Comparison of ENCODE assay signal across 9 mouse cellular contexts in the genomic region with DNA sequence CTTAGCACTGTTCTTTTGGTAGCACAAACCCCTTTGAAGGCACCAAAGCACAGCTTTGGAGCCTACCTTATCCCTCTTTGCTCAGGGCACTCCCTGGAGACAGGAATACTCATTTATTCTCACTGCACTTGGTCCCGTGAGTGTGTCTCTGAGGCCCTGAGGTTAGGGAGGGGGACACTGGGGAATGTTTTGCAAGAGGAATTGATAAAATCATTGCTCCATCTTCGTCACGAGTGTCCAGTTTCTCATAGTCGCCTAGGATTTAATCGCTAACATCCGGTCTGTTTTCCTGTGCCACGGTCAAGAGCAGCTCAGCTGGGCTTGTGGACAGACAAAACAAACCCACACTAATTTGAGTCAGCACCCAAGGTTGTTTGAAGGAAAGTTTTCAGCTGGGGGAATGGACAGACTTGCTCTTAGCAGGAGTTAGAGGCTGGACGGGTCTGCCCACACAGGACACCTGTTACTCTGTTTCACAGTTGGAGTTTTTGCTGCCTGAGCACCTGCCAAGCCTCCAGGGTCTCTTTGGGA. TPM values are rescaled to one million over a fixed set of nuclear protein-coding genes. Genes with fewer than 3 reads are reported as not detected.
A peak's percentile ranks its signal among the peaks of the same experiment; 100 is the strongest.
DNase-seq lines count a peak whose midpoint lies in the region; ATAC-seq and TF ChIP-seq lines count a peak whose summit lies in the region.
"Not testable (repeated sequence)": the region's sequence is repeated elsewhere in the genome, so short reads cannot be mapped to it uniquely, and the experiment has no call there.
"Had no signal": no experiment of that assay in that cellular context is flagged by ENCODE, and none has a peak within 500 bp of the region (broad histone marks: within the 10 kb centered on the region; RNA-seq: fewer than 3 reads in every experiment).

No protein-coding gene starts in this region.

- not testable (repeated sequence) for TF ChIP-seq EP300 in stomach, postnatal 0 days (optimal IDR thresholded peaks at IDR 0.05)

- peak; percentile 61 for ATAC-seq in embryonic facial prominence, embryonic 15.5 days (ENCODE audit: insufficient number of reproducible peaks, low FRiP score, low TSS enrichment, low read depth)
- peak; percentile 75 for ATAC-seq in hindbrain, embryonic 11.5 days (ENCODE audit: low FRiP score)
- peak; percentile 49; the same call in 1 of the 2 replicates for ATAC-seq in lung, embryonic 15.5 days (ENCODE audit: borderline replicate concordance, extremely low read depth, low FRiP score, low TSS enrichment)
- ATAC-seq in midbrain, embryonic 16.5 days, result peak; percentile 25
- peak; percentile 16; the same call in 1 of the 2 replicates for ATAC-seq in stomach, postnatal 0 days (ENCODE audit: low FRiP score, low TSS enrichment)

- not testable (repeated sequence) for TF ChIP-seq CTCF in stomach, postnatal 0 days (IDR thresholded peaks at IDR 0.05; ENCODE audit: low read depth)

- not testable (repeated sequence) for H3K36me3 ChIP-seq in embryonic facial prominence, embryonic 15.5 days; hindbrain, embryonic 11.5 days (ENCODE audit: control insufficient read depth, insufficient read depth, low read length); lung, embryonic 15.5 days; midbrain, embryonic 16.5 days (ENCODE audit: control insufficient read depth, insufficient read depth, low read length); stomach, postnatal 0 days (ENCODE audit: control insufficient read depth, insufficient read depth, low read length)

- not testable (repeated sequence) for H3K4me2 ChIP-seq in embryonic facial prominence, embryonic 15.5 days (replicated peaks); hindbrain, embryonic 11.5 days (replicated peaks; ENCODE audit: low read depth, low read length); lung, embryonic 15.5 days; midbrain, embryonic 16.5 days (ENCODE audit: low read length); stomach, postnatal 0 days (replicated peaks; ENCODE audit: low read depth)

- WGBS in embryonic facial prominence, embryonic 15.5 days, result 16% methylated on average over 5 of the region's 8 CpGs
- 14% methylated on average over 1 of the region's 8 CpGs for WGBS in hindbrain, embryonic 11.5 days
- WGBS in lung, embryonic 15.5 days, result 25% methylated on average over 4 of the region's 8 CpGs
- WGBS in midbrain, embryonic 16.5 days, result 40% methylated on average over 2 of the region's 8 CpGs
- WGBS in stomach, postnatal 0 days, result 51% methylated on average over 2 of the region's 8 CpGs

- H3K27me3 ChIP-seq in embryonic facial prominence, embryonic 15.5 days; hindbrain, embryonic 11.5 days (ENCODE audit: control insufficient read depth, insufficient read depth, low read length); lung, embryonic 15.5 days; midbrain, embryonic 16.5 days (ENCODE audit: control insufficient read depth, insufficient read depth, low read depth, low read length); stomach, postnatal 0 days (ENCODE audit: control insufficient read depth, insufficient read depth, low read length): not testable (repeated sequence)

- not testable (repeated sequence) for H3K9me3 ChIP-seq in embryonic facial prominence, embryonic 15.5 days (replicated peaks); hindbrain, embryonic 11.5 days (ENCODE audit: control insufficient read depth, low read length); lung, embryonic 15.5 days; midbrain, embryonic 16.5 days (replicated peaks; ENCODE audit: control insufficient read depth, low read length, poor library complexity, severe bottlenecking); stomach, postnatal 0 days (ENCODE audit: control insufficient read depth, low read length)

- not testable (repeated sequence) for H3K27ac ChIP-seq in embryonic facial prominence, embryonic 15.5 days (replicated peaks); hindbrain, embryonic 11.5 days (ENCODE audit: low read depth, low read length); lung, embryonic 15.5 days; midbrain, embryonic 16.5 days (ENCODE audit: low read length); stomach, postnatal 0 days (replicated peaks)

- not testable (repeated sequence) for H3K4me3 ChIP-seq in embryonic facial prominence, embryonic 15.5 days (replicated peaks); hindbrain, embryonic 11.5 days (ENCODE audit: low read depth, low read length); lung, embryonic 15.5 days; midbrain, embryonic 16.5 days (ENCODE audit: low read depth, low read length); stomach, postnatal 0 days (ENCODE audit: low read depth, low read length)

- H3K9ac ChIP-seq in embryonic facial prominence, embryonic 15.5 days; hindbrain, embryonic 11.5 days (ENCODE audit: low read depth, low read length); lung, embryonic 15.5 days; midbrain, embryonic 16.5 days (ENCODE audit: low read depth, low read length); stomach, postnatal 0 days (ENCODE audit: low read length): not testable (repeated sequence)

- not testable (repeated sequence) for H3K4me1 ChIP-seq in embryonic facial prominence, embryonic 15.5 days; hindbrain, embryonic 11.5 days (replicated peaks; ENCODE audit: control insufficient read depth, insufficient read depth, low read length); lung, embryonic 15.5 days; midbrain, embryonic 16.5 days (ENCODE audit: control insufficient read depth, insufficient read depth, low read length); stomach, postnatal 0 days (replicated peaks; ENCODE audit: control insufficient read depth, insufficient read depth)

- DNase-seq in heart, adult 18-20 months, result peak; percentile 55 to 68
- DNase-seq in hindbrain, embryonic 11.5 days (ENCODE audit: low spot score); stomach, postnatal 0 days (ENCODE audit: low spot score): not testable (repeated sequence)
- peak; percentile 43 for DNase-seq in kidney, adult 11 months

RNA-seq across cellular contexts. Expression of a gene that starts 26.5 kb away (rescaled TPM):
- 1.2 and 1.3 TPM in 2 replicates for polyA plus RNA-seq in embryonic facial prominence, embryonic 15.5 days (2015; fragmentation: Nextera tagmentation; extraction: Ambion mirVana)
- total RNA-seq in heart, adult 18-20 months (2021), result 1 to 10 TPM in 1 of 2 experiments, under 1 TPM in 1; 0.62 to 1.2 TPM
- 0.15 and 0.64 TPM in 2 replicates for polyA plus RNA-seq in hindbrain, embryonic 11.5 days (2014; fragmentation: Nextera tagmentation; extraction: Ambion mirVana)
- polyA plus RNA-seq in lung, embryonic 15.5 days (2015; fragmentation: Nextera tagmentation; extraction: Ambion mirVana), result 0.44 and 1.1 TPM in 2 replicates
- 0.57 and 0.82 TPM in 2 replicates for polyA plus RNA-seq in midbrain, embryonic 16.5 days (2015; fragmentation: Nextera tagmentation; extraction: Ambion mirVana)
- polyA plus RNA-seq in stomach, postnatal 0 days (2015; fragmentation: Nextera tagmentation; extraction: Ambion mirVana), result 0.99 and 1.1 TPM in 2 replicates
- polyA plus RNA-seq: erythroblast, embryonic 14.5 days; limb, embryonic 13.5 days had no signal

RNA-seq across cellular contexts. Expression of a gene that starts 29.7 kb away (rescaled TPM):
- polyA plus RNA-seq in embryonic facial prominence, embryonic 15.5 days (2015; fragmentation: Nextera tagmentation; extraction: Ambion mirVana), result 203 and 241 TPM in 2 replicates
- 10 to 100 TPM; 36.8 to 40.4 TPM for total RNA-seq in heart, adult 18-20 months (2021)
- 323 and 333 TPM in 2 replicates for polyA plus RNA-seq in hindbrain, embryonic 11.5 days (2014; fragmentation: Nextera tagmentation; extraction: Ambion mirVana)
- 261 and 273 TPM in 2 replicates for polyA plus RNA-seq in lung, embryonic 15.5 days (2015; fragmentation: Nextera tagmentation; extraction: Ambion mirVana)
- 224 and 243 TPM in 2 replicates for polyA plus RNA-seq in midbrain, embryonic 16.5 days (2015; fragmentation: Nextera tagmentation; extraction: Ambion mirVana)
- 186 and 187 TPM in 2 replicates for polyA plus RNA-seq in stomach, postnatal 0 days (2015; fragmentation: Nextera tagmentation; extraction: Ambion mirVana)

Comparison
In these comparisons a context has a peak if more than half of its experiments do, and no peak if none do; other contexts are left out.
1. ATAC-seq: peak in every context shown above with its lines; median percentile 75 in hindbrain, embryonic 11.5 days; 61 in embryonic facial prominence, embryonic 15.5 days; 49 in lung, embryonic 15.5 days; 25 in midbrain, embryonic 16.5 days; 16 in stomach, postnatal 0 days.